Mouse (Mus musculus) CD4-positive, CD25-positive, alpha-beta regulatory T cell, adult 2 months (primary cell): ENCODE measurements at regions not wholly inside any gene's neighbourhood (a gene's known extent, or its start where the extent isn't known, plus 50 kb on each side); places are given as distances from the start of the nearest gene placed in this dataset.

ENCODE experiments used
- DNase-seq: peaks from one replicate; pipeline ENCODE4 v3.0.0-alpha.2; 2012; ENCODE audit warnings: low read depth, low spot score

GRCm38 (mm10) chr13:28575202-28575851 is 318.0 kb downstream of the Gm11361 start:
- no peak for DNase-seq

- DNase-seq = no peak
Measured at GRCm38 (mm10) chr13:28573364-28573763, 316.0 kb downstream of the Gm11361 start.

DNA sequence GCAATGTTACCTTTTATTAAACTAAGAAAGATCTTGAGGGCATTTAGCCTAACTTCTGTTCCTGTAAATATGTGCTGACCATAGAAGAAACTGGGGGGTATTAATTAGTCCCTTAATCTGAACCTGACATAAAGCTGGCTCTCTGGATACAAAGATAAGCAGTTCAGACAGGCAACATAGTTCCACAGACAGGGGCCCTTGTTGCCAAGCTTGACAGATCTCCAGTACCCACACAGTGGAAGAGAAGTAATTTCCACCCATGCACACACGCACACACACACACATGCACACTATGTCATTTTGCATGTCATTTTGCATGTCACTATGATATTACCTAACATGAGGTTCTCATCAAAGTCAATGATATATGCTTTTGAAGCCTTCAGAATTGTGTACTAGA is 315.1 kb downstream of the Gm11361 start:
- DNase-seq = no peak

- no peak for DNase-seq
Measured at GRCm38 (mm10) chr13:28571716-28572115, 314.4 kb downstream of the Gm11361 start.

DNA sequence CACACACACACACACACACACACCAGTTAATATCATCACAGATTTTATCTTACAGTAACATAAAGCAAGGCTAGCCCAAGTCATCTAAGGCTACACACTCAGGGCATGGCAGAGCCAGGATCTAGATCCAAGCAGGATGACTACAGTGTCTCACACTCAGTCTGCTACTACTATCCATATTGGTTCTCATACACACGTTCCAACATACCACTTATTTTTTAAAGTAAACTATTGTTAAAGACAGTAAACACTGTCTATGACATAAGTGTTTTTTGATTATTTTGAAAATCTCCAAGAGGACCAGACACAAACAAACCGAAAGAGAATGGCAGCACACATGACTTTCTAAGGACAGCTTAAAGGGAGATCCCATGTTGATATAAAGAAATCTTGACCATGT is 306.3 kb downstream of the Gm11361 start:
- no peak for DNase-seq

DNA sequence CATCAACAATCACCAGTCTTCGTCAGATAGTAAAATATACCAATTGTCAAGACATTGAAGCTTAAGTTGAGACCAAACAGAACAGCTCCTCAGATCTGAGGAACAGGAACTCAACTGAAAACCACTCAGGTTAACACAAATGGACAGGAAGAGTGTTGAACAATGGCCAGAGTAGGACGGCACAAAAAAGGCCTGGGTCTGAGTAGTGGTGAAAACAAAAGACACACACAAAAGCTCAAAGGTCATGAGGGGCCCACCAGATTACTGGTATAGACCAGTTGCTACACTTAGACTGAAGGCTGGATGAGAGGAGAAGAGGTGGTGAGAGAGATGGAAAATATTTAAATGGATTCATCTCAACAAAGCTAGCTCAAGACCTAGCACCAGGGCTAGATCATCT is 302.8 kb downstream of the Gm11361 start:
- no peak for DNase-seq

- peak; percentile 37 for DNase-seq
Measured at GRCm38 (mm10) chr13:28557032-28557570, 299.8 kb downstream of the Gm11361 start.

DNA sequence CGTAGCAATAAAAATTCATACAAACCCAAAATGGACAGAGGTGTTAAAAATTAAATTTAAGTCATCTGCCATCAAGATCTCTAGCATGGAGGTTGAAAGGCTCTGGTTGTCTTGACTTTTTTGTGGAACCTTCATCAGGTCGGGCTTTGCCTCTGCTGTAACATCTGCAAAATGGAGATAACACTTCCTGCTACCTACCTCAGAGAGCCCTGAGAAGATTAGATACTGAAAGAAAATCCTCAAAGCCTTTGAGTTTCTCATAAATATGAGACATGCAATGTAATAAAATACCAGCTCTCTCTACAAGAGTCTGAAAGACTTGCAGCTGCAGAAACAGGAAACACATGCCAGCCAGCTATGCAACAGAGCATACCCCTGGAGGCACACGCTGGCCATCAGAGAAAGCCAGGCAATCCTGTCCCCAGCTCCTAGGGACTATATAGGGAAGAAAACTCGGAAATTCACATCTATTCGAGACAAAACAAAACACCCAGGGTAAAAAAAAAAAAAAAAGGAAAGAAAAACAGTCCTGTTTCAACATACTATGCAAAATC is 299.1 kb downstream of the Gm11361 start:
- peak; percentile 33 for DNase-seq

DNA sequence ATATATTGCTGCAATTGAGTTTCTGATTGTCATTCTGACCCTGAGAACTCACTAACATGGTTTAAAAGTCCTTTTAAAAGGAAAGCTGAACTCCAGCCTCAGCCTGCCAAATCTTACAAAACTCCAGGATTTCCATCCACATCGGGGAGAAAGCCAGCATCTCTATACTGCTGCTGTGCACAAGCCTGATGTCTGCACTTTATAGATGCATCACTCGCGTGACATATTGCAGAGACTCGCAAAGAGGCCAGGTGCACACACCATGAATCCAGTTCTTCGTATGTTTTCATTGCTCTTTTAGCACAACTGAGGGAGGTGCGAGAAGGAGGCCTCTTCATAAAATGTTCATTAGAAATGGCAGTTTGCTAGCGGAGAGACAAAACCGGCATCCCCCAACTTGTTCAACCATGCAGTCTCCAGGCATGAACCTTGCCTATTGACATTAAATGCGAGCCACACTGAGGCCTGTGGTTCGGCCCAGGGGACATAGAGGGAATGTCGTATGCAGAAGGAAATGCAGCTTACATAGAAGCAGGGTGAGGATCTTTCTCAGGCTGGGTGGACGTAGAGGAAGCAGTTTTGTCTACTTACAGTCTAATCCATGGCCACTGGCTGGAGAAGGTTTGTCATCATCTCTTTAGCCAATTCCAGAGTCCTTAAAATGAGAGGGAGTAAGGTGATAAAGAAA is 297.0 kb downstream of the Gm11361 start:
- DNase-seq = no peak

DNA sequence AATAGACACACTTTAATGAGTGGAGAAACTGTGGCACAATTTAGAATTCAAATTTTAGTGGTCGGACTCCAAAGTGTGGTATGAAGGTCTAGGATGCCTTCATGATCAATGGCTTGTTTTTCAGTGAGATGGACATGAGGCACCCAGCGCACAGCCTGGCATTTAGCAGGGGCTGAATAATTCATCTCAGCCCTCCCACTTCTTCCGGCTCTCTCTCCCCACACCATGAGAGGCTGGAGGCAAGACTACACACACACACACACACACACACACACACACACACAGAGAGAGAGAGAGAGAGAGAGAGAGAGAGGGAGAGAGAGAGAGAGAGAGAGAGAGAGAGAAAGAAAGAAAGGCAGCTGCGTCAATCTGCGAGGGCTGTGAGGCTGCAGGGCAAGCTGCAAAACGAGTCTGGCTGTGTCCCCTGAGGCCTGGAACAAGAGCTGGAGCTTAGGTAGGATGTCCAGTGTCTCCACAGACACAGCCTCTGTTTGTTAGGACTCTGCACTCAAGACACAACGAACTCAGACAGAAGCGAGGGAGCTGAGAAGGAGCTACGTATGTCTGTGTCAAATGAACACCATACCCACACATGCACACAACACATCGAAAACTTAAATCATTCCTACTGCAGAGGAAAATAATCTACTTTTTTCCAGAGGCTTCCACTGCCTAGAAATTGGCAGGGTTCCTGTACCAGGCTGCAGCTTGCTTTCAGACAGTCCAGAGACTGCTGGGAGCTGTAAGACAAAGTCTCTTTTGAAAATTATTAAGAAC is 295.8 kb downstream of the Gm11361 start:
- peak; percentile 20 for DNase-seq

DNA sequence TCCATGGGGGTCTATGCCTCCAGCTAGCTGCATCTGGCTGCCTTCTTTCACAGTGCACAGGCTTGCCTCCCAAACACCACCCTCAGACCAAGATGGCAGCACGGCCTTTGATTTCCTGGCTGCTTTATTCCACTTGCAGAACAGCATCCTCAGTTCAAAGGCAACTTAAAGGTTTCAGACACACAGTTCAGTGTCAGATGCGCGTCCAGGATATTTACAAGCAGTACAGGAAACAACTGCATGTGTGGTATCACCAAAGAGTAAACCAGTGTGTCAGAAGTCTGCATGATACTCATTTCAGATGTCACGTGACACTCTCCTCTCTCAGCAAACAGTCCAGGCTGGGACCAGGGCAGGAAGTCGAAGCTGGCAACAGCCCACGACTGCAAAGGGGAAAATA is 294.2 kb downstream of the Gm11361 start:
- DNase-seq = peak; percentile 84

DNA sequence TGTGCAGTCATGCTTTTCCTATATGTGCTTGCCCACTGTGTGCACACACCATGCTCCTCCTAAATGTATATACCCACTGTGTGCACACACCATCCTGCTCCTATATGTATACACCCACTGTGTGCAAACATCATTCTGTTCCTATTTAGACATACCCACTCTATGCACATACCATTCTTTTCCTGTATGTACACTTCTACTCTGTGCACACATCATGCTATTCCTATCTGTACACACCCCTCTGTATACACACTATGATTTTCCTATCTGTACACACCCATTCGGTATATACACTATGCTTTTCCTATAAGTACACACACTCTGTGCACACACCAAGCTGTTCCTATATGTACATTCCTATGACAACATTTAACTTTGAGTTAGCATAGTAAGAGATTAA is 288.5 kb downstream of the Gm11361 start:
- DNase-seq = no peak

GRCm38 (mm10) chr13:28545337-28545736 is 288.0 kb downstream of the Gm11361 start:
- no peak for DNase-seq

- no peak for DNase-seq
Measured at GRCm38 (mm10) chr13:28544819-28545180, 287.5 kb downstream of the Gm11361 start.

DNA sequence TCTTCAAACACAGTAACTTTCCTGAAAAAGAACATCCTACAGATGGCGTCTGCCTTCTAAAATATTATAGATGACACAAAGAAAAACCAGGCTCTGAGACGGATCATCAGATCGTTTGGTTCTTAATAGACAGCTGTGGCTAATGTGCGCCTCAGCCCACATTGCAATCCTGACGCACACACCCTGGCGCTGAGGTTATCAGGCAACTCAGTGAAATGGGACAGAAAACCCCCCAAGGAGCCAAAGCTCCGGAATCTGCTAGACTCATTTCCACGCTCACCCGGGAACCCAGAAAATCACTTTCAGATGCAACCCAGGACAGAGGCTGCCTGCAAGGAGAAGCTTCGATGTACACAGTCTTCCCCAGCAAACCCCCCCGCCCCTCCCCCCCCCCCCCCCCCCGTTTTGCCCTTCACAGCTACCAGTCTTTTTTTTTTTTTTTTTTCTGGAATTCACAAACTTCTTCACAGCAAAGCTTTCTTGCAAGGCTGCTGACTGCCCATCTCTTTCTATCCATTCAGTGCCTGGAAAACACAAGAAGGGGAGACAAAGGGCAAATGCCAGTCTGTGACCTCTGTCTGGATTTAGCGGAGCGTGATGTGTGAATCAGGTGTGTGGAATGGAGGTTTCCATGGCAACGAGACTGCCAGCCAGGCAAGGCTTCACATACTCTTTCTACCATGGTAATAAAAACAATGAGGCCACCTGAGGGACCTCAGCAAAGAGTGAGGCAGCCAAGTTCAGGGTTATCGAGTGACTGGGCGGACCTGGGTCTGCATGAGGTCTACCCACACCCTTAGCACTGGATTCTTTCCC is 286.9 kb downstream of the Gm11361 start:
- DNase-seq = no peak

- DNase-seq = no peak
Measured at GRCm38 (mm10) chr13:28541607-28542006, 284.3 kb downstream of the Gm11361 start.

- no peak for DNase-seq
Measured at GRCm38 (mm10) chr13:28533080-28533479, 275.8 kb downstream of the Gm11361 start.

GRCm38 (mm10) chr13:28532278-28532677 is 274.9 kb downstream of the Gm11361 start:
- DNase-seq = no peak

DNA sequence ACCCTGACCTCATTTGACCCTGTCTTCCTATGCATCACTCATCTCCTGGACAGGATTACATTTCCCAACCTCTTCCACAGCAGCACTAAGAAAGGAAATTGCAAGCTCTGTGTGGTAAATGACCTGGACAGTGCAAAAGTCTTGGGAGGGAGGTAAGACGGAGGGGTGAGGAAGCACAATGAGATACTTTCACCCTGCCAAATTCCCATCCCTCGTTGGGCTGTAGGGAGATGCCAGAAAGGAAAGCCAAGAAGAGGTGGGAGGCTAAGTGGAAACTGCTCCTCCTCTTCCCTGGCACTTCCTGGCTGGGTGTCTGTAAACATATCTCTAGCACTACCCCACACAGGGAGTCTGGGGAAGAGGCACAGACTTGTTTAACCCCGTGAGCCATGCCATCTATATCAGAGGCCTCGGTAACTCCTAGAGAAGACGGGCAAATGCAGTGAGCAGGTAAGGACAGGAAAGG is 274.2 kb downstream of the Gm11361 start:
- no peak for DNase-seq

DNA sequence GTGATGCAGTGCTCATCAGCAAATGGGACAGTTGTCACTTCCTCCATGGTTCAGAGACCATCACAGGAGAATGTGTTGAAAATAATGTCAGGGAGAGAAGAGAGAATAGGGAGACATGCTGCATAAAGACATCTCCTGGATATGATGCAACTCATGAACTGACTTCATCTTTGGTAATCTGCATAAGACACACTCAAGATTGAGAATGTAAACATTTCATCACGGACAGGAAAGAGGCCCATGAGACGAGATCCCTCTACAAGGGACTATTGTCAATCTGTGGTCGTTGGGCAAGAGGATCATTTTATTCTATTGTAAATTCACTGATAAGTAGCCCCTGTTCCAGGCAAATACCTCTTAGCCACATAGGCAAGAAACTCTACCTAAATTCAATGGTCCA is 273.6 kb downstream of the Gm11361 start:
- DNase-seq = no peak

DNA sequence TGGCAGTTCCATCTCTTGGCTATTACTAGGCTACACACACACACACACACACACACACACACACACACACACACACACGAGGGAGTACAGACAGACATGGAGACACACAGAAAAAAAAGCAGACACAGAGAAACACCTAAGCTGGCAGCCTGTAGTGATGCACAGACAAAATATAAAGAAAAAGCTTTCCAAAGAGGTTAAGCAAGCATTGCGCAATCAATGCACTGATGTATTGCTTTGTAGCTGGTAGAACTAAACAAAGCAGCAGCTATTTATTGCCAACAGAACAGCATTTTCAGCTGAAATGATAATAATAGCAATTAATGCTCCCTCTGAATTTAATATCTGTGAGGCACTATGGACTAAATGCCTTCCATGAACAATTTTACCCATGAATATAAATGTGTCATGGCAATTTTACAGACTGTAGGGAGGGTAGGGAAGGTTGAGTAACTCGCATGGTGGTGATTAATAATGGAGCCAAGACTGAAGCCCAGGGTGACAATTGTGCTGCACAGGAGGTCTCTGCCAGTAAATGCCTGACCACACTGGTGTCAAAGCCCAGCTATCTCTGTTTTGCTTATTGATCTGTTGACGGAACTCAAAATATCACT is 271.7 kb downstream of the Gm11361 start:
- DNase-seq = no peak
